Mouse (Mus musculus) layer of hippocampus, postnatal 14 days (tissue): Measurements from ENCODE around the gene Pdrg1. TPM values are rescaled to one million over a fixed set of nuclear protein-coding genes. Genes with fewer than 3 reads are reported as not detected.

Experiments used
- DNase-seq, 2 experiments: peaks; one replicate each; pipeline ENCODE4 v3.0.0; 2021 to 2022; ENCODE audit warnings: low spot score in 2 of 2, mixed read lengths in 1 of 2
- total RNA-seq, 2 experiments: library from RNA; stranded (reverse); gene quantifications; 2 replicates each; pipeline ENCODE4 v1.2.3; 2021

Pdrg1 gene
- total RNA-seq, 2 experiments from 2014 or later, result 34.0 to 37.4 TPM

DNA sequence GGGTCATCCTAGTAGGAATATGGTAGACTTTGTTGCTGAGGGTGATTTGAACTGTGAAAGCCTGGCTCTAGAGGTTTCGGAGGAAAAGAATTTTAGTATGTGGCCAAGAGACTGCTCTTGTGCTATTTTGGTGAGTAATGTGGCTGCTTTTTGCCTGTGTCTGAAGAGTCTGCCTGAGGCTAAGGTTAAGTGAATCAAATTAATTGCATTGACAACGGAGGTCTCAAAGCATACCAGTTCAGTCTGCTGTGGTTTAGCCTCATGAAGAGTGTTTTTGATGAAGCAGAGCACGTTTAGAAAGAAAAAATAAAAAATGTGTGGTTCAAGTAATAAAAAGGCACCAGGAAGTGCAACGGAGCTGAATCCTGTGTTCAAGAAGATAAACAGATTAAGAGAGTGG, 49.7 kb downstream of the Pdrg1 start:
- DNase-seq, result no peak

- DNase-seq, result peak; percentile 83 to 86
These were observed 53.0 kb downstream of the Pdrg1 start, which contains the start of gene Ttll9 for GRCm38 (mm10) chr2:152962091-152962793. Gene Ttll9 (plus strand): TSS chr2:152962485.

Other genes with a start within 250 kb of the Pdrg1 start
- 100 to 1,000 TPM; 124 to 128 TPM for gene Bcl2l1, start 183.7 kb downstream of the Pdrg1 start, total RNA-seq
- gene Tpx2, start 167.5 kb downstream of the Pdrg1 start, total RNA-seq, result 1 to 10 TPM; 2.5 to 4.7 TPM
- under 1 TPM in 1 of 2 experiments, not detected in 1; 0.12 TPM for gene Mylk2, start 104.1 kb downstream of the Pdrg1 start, total RNA-seq
- 1 to 10 TPM; 1.3 to 1.7 TPM for gene Foxs1, start 82.2 kb downstream of the Pdrg1 start, total RNA-seq
- gene Dusp15, start 63.7 kb downstream of the Pdrg1 start, total RNA-seq, result 10 to 100 TPM; 26.1 to 27.1 TPM
- gene Ttll9, start 52.9 kb downstream of the Pdrg1 start, total RNA-seq, result 1 to 10 TPM; 1.7 to 3.0 TPM
- gene Xkr7, start 16.4 kb upstream of the Pdrg1 start, total RNA-seq, result 1 to 10 TPM; 3.3 TPM
- 1 to 10 TPM; 5.5 to 7.4 TPM for gene Ccm2l, start 50.5 kb upstream of the Pdrg1 start, total RNA-seq
- gene Hck, start 93.0 kb upstream of the Pdrg1 start, total RNA-seq, result 1 to 10 TPM; 2.2 to 2.4 TPM
- gene Tm9sf4, start 145.9 kb upstream of the Pdrg1 start, total RNA-seq, result 10 to 100 TPM; 93.0 to 93.3 TPM
- gene Tspyl3, start 210.0 kb upstream of the Pdrg1 start, total RNA-seq, result 10 to 100 TPM; 25.7 to 26.1 TPM
- gene Plagl2, start 226.0 kb upstream of the Pdrg1 start, total RNA-seq, result 1 to 10 TPM; 4.5 to 5.3 TPM
- gene Pofut1, start 226.1 kb upstream of the Pdrg1 start, total RNA-seq, result 10 to 100 TPM; 16.0 to 18.0 TPM